Mouse (Mus musculus): ENCODE results near the gene Dus2.

Dus2 gene

GRCm38 (mm10) chr8:106074236-106074635 lies 83.1 kb downstream of the Dus2 start:
- CTCF ChIA-PET, result interaction anchor here (0.7 kb wide), 1 partner anchor 150 kb away, joined by 3 read pairs; no protein-coding TSS in a partner anchor

GRCm38 (mm10) chr8:106074659-106075058 lies 83.5 kb downstream of the Dus2 start:
- CTCF ChIA-PET, result no interaction called here

GRCm38 (mm10) chr8:106075161-106075862 lies 84.2 kb downstream of the Dus2 start:
- CTCF ChIA-PET, result interaction anchor here (0.9 to 1.3 kb wide), 2 partner anchors 8 to 68 kb away, joined by 3 to 4 read pairs; no protein-coding TSS in a partner anchor

GRCm38 (mm10) chr8:106075863-106076174 lies 84.7 kb downstream of the Dus2 start:
- CTCF ChIA-PET, result interaction anchor here (0.9 to 1.3 kb wide), 2 partner anchors 9 to 68 kb away, joined by 3 to 4 read pairs; no protein-coding TSS in a partner anchor

GRCm38 (mm10) chr8:106076612-106077011 lies 85.5 kb downstream of the Dus2 start:
- CTCF ChIA-PET, result interaction anchor here (1.3 kb wide), 1 partner anchor 10 kb away, joined by 3 read pairs; no protein-coding TSS in a partner anchor

GRCm38 (mm10) chr8:106077452-106078067 lies 86.4 kb downstream of the Dus2 start:
- CTCF ChIA-PET, result interaction anchor here (0.5 kb wide), 1 partner anchor 223 kb away, joined by 3 read pairs; no protein-coding TSS in a partner anchor

GRCm38 (mm10) chr8:106102321-106102720 lies 111.2 kb downstream of the Dus2 start:
- CTCF ChIA-PET, result interaction anchor here (0.9 kb wide), 1 partner anchor 22 kb away, joined by 5 read pairs; no protein-coding TSS in a partner anchor
